Mouse (Mus musculus) B cell, adult 62 days (primary cell): Measurements from ENCODE around the gene Wnt9a. TPM values are rescaled to one million over a fixed set of nuclear protein-coding genes. Genes with fewer than 3 reads are reported as not detected.

Experiments used
- total RNA-seq: library from RNA; stranded (reverse); gene quantifications from 4 replicates; pipeline ENCODE4 v1.2.4, GENCODE M21; 2023

Gene Wnt9a
- not detected in 4 replicates for total RNA-seq

DNA sequence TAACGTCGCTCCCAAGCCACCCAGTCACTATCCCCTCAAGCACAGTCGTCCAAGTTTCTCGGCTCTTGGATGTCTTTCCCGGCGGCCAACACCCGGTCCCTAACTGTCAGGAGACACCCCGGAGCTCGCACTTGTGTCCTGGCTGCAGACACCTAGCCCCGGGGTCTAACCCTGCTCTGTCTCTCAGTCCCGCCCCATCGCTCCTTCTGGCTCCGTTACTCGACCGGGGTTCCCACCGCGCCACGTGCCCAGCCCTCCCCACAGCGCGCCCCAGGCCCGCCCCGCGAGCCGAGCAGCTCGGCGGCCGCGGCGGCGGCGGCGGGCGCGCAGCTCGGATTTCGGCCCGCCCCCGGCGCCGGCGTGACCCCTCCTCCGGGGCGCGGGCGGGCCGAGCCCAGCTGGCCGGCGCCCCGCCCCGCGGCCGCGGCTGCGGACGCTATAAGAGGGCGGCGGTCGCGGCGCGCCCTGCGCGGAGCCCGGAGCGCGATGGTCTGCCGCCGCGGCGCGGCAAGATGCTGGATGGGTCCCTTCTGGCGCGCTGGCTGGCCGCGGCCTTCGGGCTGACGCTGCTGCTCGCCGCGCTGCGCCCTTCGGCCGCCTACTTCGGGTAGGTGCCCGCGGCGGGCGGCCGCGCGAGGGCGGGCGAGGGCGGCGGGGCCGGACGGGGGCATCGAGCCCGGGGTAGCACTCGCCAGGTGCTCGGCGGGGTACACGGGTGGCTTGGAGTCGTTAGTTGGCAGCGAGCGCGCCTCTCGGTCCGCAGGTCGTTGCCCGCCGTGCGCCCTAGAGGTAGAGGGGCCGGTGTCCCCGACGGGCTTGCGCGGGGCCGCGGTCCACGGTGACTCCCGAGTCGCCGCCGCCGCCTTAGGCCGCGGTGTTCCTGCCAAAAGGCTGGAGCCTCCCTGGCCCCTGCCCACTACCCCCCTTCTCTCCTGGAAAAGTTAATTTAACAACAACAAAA lies at the start of gene Wnt9a:
Wnt9a (plus strand) TSS at position 468 of the 961 bp plus-strand sequence.

DNA sequence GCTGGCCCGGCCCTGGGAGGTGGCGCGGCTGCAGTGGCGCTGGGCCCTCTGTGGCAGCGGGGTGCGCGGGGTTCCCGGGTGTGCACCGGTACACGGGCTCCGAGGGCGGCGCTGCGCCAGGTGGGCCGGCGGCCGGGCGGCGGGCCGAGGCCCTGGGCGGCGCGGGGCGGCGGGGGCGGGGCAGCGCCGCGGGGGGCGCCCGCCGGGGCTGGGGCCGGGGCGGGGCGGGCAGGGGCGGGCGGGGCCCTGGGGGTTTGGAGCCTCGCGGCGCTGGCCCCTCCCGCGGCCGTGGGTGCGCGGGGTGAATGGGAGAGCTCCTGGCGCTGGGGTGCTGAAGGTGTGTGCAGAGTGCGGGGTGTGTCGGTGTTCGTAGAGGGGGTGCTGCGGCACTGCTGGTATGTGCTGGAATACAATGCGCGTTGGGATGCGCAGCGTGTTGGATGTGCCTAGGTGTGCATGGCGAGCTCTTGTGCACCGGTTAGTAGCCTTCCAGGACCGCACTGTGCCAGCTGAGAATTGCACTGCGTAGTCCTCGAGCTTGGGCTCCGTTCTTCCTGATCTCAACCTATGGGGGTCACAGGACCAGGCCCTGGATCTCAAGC lies 15.9 kb upstream of the Wnt9a start, which contains the start of gene Wnt3a:
Wnt3a (minus strand) TSS at position 51 of the 602 bp plus-strand sequence.

DNA sequence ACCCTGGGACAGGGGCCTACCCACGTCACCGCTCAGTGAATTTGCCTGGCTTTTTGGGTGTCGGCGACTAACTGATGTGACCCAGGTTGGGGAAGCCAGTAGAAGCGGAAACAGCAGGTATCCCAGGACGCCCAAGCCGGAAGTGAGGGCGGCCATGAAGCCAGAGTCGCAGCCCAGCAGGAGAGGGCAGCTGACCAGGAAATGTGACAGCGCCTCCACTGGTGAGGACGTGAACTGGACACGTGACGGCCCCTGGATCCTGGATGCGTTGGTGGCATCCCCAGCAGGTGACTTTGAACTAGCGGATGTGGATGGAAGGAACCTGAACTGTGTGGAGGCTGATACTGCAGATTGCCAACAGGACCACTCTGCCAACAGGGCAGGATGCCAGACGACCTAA lies 68.7 kb downstream of the Wnt9a start, which contains the start of gene Prss38:
Prss38 (minus strand) TSS at position 183 of the 400 bp plus-strand sequence.

Other genes with a start within 250 kb of the Wnt9a start
- 0.33 to 0.63 TPM (median 0.48 TPM) in 4 replicates for gene Obscn, start 170.5 kb upstream of the Wnt9a start, total RNA-seq
- gene Iba57, start 143.2 kb upstream of the Wnt9a start, total RNA-seq: 35.8 to 46.0 TPM (median 42.1 TPM) in 4 replicates
- gene Gjc2, start 123.7 kb upstream of the Wnt9a start, total RNA-seq: 0.25 to 0.43 TPM in 2 of 4 replicates, not detected in the others
- 25.4 to 36.0 TPM (median 28.2 TPM) in 4 replicates for gene Guk1, start 114.7 kb upstream of the Wnt9a start, total RNA-seq
- gene Mrpl55, start 104.4 kb upstream of the Wnt9a start, total RNA-seq: 14.1 to 18.1 TPM (median 16.1 TPM) in 4 replicates
- 25.8 to 33.3 TPM (median 27.1 TPM) in 4 replicates for gene 2310033P09Rik, start 98.6 kb upstream of the Wnt9a start, total RNA-seq
- 252 to 279 TPM (median 259 TPM) in 4 replicates for gene Arf1, start 78.7 kb upstream of the Wnt9a start, total RNA-seq
- not detected in 4 replicates for gene Wnt3a, start 16.2 kb upstream of the Wnt9a start, total RNA-seq
- gene Prss38, start 68.7 kb downstream of the Wnt9a start, total RNA-seq: not detected in 4 replicates
- gene Jmjd4, start 143.1 kb downstream of the Wnt9a start, total RNA-seq: 10.2 to 12.5 TPM (median 11.7 TPM) in 4 replicates
- gene Snap47, start 144.3 kb downstream of the Wnt9a start, total RNA-seq: 14.5 to 17.4 TPM (median 14.9 TPM) in 4 replicates
- gene Zfp867, start 165.5 kb downstream of the Wnt9a start, total RNA-seq: 4.1 to 4.7 TPM (median 4.3 TPM) in 4 replicates
- 16.7 to 20.2 TPM (median 17.6 TPM) in 4 replicates for gene Zkscan17, start 219.8 kb downstream of the Wnt9a start, total RNA-seq
- gene Nlrp3, start 234.6 kb downstream of the Wnt9a start, total RNA-seq: 0.94 to 3.2 TPM (median 1.5 TPM) in 4 replicates